Mouse (Mus musculus): ENCODE measurements around the gene Prpf40a.

GRCm38 (mm10) chr2:53204373-53205274 is 13.5 kb upstream of the Prpf40a start:
- TF ChIP-seq POLR2A (IDR thresholded peaks at IDR 0.05; ENCODE audit: borderline replicate concordance, insufficient read depth, low read length) (no peak), CTCF (IDR thresholded peaks at IDR 0.05; ENCODE audit: borderline replicate concordance, insufficient read depth, low read depth, low read length) (peak; percentile 26; the same call in 1 of the 2 replicates)

Measured in cerebellum, adult 2 months (tissue).